Mouse (Mus musculus) cerebellum, postnatal 4 days (tissue): ENCODE measurements around the gene Prrt1.
A peak's percentile ranks its signal among the peaks of the same experiment; 100 is the strongest.

Source experiments
- DNase-seq, 2 experiments: peaks; one replicate each; pipeline ENCODE4 v3.0.0; 2022; ENCODE audit warnings: low spot score in 2 of 2, mixed read lengths in 1 of 2

Prrt1 gene

DNA sequence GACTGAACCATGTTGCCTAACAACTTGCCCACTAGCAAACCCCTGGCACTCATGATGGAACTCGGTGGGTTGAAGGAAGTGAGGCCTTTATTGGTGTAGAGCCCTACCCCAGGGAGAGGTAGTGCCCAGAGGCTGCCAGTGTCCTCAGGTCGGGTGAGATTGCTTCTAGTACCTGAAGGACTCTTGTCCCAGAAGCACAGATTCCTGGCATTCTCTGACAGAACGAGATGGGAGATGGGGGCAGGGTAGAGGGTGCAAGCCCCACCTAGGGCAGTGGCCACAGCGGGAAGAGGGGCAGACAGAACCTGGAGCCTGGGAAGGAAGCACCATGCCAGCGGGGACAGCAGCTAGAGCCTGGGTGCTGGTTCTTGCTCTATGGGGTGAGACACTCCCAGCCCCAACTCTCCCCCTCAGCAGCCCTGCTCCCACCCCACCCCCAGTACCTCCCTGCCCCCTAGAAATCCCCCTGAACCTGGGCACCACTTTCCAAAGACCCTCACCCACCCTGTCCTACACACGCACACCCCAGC lies 31.7 kb upstream of the Prrt1 start, which contains the start of gene Ager:
TSS of gene Ager (plus strand) at position 297 of the 530 bp plus-strand sequence.
- DNase-seq = no peak

DNA sequence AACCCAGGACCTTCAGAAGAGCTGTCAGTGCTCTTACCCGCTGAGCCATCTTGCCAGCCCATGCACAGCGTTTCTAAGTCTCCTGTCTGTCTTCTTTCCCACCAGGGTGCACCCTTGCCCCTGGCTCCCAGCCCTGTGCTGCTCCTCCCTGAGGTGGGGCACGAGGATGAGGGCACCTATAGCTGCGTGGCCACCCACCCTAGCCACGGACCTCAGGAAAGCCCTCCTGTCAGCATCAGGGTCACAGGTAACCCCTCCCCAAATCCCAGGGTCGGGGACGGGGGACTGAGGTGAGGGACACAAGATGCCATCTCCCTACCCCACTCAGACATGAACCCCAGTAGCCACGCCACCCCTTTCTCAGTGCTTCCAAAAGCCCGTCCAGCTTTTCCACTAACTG lies 29.4 kb upstream of the Prrt1 start:
- DNase-seq = no peak

DNA sequence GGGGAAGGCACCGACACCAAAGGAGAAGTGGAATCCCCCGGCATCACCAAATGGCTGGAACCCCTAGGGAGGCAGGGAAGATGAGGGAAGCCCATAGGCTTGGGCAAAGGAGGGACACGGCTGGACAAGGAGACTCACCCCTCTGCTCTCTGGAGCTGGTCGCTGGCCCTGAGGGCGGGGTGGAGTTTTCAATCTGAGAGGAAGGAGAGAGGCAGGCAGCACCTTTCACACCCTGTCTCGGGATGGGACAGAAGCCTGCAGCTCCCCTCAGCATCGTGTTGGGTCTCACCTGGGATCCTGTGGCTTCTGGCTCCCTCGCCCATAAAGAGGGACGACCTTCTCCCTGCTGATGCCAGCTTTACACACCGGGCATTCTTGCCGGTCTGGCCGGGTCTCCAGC lies 27.5 kb upstream of the Prrt1 start:
- DNase-seq = no peak

DNA sequence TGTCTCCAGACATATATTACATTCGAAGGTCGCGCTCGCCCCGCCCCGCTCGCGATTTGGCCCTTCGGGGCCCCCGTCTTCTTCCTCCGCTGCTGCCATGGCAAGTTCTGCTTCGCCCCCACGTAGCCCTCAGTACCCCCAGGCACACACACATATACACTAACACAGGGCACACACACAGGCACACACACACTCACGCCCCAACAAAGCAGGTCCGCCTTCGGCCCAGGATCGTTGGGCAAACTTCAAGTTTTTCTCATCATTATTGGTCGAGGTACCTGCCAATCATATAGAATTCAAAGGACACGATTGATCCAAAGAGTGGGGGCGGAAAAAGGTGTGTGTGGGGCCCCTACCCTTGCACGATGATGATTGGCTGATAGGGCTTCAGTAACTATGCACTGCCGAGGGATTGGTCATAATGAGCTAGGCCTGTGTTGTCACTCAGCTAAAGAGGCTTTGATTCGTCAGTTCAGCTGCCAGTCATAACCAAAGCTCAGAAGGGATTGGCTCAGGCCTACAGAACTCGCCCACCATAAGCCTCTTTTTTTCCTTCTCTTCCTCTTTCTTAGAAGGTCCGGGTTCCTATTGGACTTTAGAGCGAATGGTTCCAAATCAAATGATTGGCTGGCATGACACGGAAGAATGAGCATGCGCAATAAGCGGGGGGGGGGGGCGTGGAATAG lies 25.8 kb upstream of the Prrt1 start, which contains the start of gene Rnf5:
TSS of gene Rnf5 (minus strand) at position 316 of the 686 bp plus-strand sequence.
- peak; percentile 96 to 99 for DNase-seq

DNA sequence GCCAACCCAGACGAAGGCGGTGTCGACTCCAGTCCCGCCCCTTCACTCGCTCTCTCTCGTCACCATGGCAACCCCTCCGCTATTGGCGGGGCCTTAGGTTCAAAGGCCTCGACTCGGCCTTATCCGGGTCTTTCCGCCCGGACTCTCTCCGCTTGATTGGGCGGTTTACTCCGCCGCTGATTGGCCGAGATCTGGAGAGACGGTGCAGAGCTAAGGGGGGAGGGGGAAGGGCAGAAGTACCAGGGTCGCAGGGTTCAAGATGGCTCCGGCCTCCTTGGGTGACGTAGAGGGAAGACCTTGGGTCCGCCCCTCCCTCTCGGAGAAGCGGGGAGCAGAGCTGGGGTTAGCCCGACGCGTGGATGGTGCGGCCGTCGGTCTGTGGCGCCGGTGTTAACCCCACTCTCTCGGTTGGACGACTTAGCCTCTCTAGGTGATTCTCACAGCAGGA lies 25.2 kb upstream of the Prrt1 start, which contains the start of gene Agpat1:
TSS of gene Agpat1 (plus strand) at position 202 of the 448 bp plus-strand sequence.
- peak; percentile 90 to 97 for DNase-seq

DNA sequence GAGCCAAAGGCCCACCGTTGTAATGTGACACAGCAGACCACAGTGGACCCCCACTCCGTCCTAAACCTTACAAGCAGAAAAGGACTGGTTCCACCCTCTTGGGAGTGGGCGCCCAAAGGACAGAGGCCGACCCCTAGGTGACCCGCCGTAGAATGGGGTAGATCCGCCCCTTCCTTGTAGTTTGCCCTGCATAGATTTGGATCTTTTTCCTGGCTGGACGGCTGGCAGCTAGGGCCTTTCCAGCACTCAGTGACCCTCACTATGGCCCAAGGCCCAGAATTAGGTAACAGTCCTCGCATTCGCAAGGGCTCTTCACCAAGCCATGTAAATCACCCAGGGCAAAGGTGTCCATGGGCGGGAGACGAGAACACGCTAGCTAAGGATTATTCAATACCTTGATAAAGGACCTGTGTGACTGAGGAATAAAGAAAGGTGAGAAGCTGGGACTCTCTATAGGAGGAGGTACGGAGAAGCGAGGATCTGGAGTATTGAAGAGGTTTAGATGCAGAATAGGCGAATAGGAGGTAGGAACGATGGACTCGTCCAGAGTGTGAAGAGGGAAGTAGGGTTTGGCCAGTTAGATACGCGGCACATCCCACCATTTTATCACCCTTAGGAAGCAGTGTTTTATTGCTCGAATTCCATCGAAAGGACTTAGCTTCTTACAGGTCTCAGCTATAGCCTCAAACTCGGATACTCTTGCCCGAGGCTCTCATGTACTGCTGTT lies 24.7 kb upstream of the Prrt1 start:
- DNase-seq = peak in 1 of 2 experiments; percentile 41

DNA sequence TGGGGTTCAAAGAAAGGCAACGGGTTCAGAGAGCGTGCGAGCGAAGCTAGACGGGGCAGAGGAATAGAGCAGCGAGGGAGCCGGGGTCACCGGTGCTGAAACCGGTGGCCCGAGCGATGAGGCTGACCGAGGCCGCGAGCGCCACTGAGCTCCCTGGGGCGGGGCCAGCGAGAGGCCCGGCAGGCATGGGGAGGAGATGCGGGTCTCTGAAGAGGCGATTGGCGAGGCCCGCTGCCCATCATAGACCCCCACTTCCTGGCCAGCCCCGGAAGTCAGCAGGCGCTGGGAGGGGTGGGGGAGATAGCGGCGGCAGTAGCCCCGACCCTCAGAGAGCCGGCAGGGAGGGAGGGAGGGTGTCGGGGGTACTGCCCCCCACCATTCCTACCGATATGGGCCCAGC lies 23.7 kb upstream of the Prrt1 start:
- DNase-seq = peak; percentile 95 to 98

DNA sequence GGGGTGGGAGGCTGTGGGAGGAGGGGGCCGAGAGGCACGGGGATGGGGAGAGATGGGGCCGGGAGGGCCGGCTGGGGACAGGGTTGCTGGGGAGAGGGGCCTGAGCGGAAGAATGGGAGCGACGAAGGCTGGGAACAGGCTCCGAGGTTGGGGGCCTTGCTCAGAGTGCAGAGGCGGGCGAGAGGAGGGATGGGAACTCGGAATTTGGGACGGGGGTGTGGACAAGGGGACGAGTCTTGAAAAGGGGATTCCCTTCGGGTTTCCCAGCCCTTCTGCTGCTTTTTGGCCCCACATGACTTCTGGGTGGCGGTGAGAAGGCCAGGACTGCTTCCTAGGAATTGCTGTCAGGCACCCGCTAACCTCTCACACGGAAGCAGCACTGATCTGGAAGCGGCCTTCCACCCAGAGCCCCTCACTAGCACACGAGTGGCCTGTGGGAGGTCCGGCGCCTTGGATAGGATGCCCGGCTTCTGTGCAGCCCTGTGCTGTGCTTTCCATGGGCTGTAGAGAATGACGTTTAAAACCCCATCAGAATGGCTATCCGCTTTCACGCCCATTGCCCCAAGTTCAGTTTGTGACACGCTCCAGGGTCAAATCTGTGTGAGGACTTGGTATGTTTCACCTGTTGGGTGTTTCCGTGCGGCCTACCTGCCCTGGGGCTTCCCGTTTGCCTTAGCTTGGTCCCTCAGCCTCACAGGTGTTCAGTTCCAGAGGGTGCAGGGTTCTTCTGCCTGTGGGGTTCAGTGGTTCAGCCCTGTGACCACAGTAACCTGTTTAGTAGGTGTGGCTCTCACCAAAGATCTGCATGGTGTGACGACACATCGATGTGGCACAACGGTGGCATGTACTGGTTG lies 22.9 kb upstream of the Prrt1 start:
- peak in 1 of 2 experiments; percentile 45 for DNase-seq

DNA sequence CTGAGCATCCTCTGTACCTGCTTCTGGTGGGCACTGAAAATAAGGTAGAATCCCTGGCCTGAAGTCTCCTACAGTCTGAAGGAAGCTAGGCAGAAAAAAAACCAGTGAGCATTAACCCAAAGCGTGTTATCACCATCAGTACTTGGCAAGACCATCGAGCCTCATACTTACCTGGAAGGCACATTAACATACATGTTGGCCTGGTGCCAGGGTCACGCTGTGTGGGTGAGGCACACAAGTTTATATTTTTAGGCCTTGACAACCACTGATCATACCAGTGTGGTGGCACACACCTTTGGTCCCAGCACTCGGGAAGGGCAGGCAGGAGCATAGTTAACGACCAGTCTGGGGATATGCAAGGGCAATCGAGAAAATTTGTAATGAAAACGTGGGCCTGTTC lies 21.3 kb upstream of the Prrt1 start:
- no peak for DNase-seq

DNA sequence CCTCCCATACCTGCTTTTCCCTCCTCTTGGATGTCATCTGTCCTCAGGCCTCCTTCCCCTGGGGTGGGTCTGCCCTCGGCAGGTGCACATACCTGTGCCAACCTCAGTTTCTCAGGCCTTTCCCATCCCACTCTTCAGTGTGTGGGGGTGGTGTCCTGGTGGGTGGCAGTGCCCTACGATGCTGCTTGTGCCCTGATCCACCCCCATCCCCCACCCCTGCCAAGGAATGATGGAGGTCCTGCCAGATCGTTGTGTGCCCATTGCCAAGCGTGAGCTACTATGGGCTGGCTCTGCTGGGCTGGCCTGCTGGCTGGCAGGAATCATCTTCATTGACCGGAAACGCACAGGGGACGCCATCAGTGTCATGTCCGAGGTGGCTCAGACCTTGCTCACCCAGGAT lies 18.3 kb upstream of the Prrt1 start:
- no peak for DNase-seq

DNA sequence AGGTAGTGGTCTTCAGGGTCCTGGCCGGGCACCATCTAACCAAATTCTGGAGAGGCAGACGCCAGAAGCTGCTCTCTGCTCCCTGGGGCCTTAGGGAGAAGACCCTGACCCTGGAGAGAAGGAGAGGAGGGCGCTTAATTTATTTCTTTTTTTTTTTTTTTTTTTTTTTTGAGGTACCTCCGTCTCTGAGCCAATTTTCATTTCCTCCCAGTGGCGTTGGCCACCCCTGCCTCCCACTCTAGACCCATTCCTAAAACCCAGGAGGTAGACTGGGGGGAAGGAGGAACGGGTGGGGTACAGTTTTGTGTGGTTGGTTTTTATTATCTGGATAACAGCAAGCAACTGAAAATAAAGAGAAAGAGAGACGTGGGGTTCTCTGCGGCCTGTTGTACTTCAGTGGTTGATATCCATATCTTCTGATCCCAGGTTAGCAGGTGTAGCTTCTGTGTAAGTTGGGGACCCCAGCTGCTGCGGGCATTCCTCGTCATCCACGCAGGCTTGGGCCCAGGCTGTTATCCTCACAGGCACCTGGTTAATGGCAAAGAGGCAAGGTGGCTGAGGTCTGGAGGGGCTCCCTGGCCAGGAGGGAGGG lies 16.2 kb upstream of the Prrt1 start:
- no peak for DNase-seq

DNA sequence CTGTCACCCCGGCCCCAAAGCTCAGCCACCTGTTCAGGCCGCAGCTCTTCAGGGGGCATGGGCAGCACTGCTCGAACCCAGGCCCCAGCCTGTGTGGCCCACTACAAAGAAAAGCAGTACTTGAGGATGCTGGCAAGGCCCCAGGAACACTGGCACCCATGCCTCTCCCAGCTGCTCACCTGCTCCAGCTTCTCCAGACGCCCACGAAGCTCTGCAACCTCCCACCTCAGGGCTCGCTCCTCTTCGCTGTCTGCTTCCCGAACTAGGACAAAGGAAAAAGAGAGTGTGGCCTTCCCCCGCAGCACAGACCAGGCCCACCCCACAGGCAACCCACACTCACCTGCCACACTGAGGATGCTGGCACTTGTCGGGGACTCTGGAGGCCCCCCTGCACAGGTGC lies 15.5 kb upstream of the Prrt1 start:
- no peak for DNase-seq

DNA sequence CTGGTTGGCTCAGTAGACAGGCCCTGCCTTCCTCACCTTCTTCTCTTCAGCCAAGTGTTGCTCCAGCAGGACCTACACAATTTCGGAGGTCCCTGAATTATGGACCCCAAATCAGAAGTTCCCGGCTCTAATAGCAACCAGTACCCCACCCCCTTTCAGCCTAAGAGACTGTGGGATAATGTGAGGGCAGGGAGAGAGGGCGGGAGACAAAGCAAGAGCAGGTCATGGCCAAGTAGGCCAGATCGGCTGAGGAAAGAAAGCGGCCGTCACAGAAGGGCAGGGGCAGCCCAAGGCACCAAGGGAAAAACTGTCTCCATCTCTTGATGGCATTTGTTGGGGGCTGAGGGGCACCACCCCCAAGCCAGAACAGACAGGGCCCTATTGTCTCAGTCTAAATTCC lies 13.5 kb upstream of the Prrt1 start, which contains the start of gene Egfl8:
TSS of gene Egfl8 (minus strand) at position 101 of the 400 bp plus-strand sequence.
- no peak for DNase-seq

DNA sequence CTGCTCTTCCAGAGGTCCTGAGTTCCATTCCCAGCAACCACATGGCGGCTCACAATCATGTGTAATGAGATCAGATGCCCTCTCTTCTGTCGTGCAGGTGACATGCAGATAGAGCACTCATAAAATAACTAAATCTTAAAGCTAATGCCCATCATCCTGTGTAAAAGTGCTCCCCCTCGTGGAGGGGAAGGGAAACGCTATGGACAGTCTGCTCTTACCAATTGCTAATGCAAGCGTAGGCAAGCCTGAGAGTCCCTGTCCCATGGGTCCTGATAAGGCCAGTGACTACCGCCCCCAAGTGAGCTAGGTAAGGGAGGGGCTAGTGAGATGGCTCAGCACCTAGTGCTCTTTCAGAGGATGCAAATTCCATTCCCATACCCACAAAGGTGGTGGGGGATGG lies 10.3 kb upstream of the Prrt1 start:
- DNase-seq = peak in 1 of 2 experiments; percentile 57

DNA sequence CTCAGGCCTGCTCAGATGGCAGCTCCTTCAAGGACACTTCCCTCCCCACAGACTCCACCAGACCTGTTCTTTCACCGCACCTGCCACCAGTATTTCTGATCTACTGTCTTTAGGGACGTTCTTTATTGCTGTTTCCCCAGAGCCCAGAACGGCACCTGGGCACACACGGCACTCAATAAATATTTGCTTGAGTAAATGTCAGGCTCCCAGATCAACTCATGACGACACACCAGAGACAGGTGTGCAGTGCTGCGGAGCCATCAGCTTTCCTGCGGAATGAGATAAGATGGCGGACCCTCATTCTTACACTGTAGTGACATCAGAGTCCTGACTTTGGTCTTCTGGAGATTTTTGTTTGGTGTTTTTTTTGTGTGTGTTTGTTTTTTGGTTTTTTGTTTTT lies 8.3 kb upstream of the Prrt1 start:
- no peak for DNase-seq

DNA sequence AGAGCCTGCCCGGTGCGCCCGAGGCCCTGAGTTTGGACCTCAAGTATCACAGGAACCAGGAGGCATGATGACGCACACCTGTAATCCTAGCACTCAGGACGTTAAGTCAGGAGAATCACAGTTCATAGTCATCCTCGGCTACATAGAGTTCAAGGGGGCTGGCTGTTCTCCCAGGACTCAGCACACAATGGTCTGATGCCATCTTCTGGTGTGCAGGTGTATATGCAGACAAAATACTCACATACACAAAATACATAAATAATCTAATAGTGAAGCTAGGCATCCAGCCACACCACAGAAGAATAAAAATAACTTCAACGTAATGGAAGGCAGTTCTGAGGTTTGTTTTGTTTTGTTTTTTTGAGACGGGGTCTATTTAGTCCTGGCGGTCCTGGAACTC lies 6.2 kb upstream of the Prrt1 start:
- DNase-seq = no peak

DNA sequence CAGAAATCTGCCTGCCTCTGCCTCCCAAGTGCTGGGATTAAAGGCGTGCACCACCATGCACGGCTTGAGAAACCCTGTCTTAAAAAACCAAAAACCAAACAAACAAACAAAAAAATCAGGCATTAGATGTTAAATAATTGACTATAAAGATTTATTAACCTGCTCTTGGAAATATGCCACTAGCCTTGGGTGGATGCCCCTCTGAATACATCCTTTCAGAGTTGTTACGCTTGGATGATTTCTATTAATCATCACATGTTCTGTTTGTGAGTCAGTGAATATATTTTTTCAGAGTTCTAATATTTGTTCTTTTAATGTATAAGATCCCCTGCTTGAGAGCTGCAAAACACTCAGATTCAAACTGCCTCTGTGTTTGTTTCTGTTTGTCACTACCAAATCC lies 4.4 kb upstream of the Prrt1 start:
- no peak for DNase-seq

DNA sequence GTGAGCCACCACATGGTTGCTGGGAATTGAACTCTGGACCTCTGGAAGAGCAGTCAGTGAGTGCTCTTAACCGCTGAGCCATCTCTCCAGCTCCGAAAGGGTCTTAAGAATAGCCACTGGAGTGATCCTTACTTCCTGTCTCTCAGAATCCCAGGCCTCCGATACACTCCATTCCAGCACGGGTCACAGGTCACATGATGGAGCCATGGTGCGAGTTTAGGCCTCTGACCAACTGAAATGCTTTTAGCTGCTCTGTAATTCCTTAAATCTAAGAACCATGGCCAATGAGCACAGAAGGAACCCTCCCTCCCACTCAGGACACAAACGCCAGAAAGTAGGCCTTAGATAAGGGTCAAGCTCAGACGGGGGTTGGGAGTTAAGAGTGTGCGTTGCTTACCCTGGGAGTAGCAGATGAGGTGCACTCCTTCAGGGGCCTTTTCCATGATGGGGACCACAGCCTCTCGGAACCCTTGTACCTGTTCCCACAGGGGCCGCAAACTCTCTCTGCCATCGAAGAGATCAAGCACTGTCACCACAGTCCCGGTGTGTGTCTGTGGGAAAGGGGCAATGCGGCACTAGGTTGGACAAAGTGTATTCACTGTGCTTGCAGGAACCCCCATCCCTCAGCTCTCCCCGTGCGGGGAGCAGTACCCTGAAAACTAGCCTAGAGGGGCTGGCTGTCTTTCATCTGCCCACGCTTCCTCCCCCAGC lies 3.1 kb upstream of the Prrt1 start:
- DNase-seq = no peak

DNA sequence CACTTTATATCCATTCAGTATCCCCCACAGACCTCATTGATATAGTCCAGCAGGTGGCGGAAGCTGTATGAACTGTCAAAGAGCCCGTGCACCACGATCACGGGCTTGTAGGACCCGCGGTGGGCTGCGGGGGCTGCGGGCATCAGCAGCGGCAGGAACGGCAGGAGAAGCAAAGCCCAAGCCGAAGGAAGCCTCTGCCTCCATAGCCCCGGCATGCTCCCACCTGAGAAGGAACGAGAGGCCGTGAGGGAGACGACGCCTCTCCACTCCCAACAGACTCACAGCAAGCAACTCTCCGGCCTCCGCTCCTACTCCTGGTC lies 2.6 kb upstream of the Prrt1 start:
- DNase-seq = peak in 1 of 2 experiments; percentile 55

DNA sequence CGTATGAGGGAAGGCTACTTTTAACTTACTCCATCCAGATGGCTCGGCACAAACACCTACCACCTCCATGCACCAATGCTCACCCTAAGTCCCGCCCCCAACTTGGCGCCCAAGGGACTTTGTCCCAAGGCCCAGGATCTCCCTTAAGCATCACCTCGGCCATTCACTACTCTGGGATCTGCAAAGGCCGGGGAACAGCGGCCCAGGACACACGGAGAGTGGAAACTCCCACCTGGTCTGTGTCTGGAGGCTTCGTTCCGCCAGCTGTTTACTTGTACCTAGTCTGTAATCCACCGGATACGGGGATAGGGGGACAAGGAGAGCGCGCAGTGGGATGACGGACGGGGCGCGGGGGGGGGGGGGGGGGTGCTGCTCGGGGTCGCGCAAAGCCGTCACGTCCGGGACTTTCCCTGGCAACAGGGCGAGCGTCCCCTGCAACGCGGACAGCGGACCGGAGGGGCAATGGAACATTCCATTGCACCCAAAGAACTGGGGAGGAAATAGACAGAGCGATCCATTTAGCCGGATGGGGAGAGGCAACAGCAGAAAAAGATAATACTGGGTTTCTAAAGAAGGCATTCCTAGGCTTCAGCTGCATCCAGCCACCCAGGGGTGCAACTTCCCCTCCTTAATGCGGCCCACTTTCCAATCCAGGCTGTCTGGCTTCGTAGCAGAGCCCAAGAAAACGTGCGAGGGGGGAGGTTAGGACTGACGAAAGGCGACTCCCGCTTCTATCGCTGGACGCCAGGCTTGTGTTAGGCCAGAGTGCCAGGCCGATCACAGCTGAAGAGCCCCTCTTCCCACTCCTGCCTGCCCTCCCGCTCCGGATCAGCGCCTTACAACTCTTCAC lies 2.0 kb upstream of the Prrt1 start:
- peak; percentile 64 to 80 for DNase-seq
